Mouse (Mus musculus): Measurements from ENCODE around the gene Myt1l. TPM values are rescaled to one million over a fixed set of nuclear protein-coding genes. Genes with fewer than 3 reads are reported as not detected.

Myt1l gene
- total RNA-seq, 2 experiments from 2014 or later: 267 to 283 TPM

GRCm38 (mm10) chr12:29702626-29703025 lies 174.4 kb downstream of the Myt1l start:
- DNase-seq: peak; percentile 75
- intact Hi-C loops (cut with DNase I): no loop called here

- no peak for DNase-seq
- intact Hi-C loops (cut with DNase I): no loop called here
Measured at GRCm38 (mm10) chr12:29703541-29703940, 175.4 kb downstream of the Myt1l start.

GRCm38 (mm10) chr12:29707094-29707493 lies 178.9 kb downstream of the Myt1l start:
- intact Hi-C loops (cut with DNase I): no loop called here

GRCm38 (mm10) chr12:29708166-29708565 lies 180.0 kb downstream of the Myt1l start:
- no peak for DNase-seq
- intact Hi-C loops (cut with DNase I): no loop called here

More at GRCm38 (mm10) chr12:29707094-29707493, 178.9 kb downstream of the Myt1l start:
- DNase-seq: no peak

- intact Hi-C loops (cut with DNase I): no loop called here
- no peak for DNase-seq
Measured at GRCm38 (mm10) chr12:29712795-29713721, 184.9 kb downstream of the Myt1l start.

- DNase-seq: peak; percentile 85
- intact Hi-C loops (cut with DNase I): no loop called here
Measured at GRCm38 (mm10) chr12:29723722-29724338, 195.6 kb downstream of the Myt1l start.

- intact Hi-C loops (cut with DNase I): no loop called here
- no peak for DNase-seq
Measured at GRCm38 (mm10) chr12:29728294-29728693, 200.1 kb downstream of the Myt1l start.

- peak; percentile 66 for DNase-seq
- intact Hi-C loops (cut with DNase I): no loop called here
Measured at GRCm38 (mm10) chr12:29740346-29741025, 212.3 kb downstream of the Myt1l start.

- intact Hi-C loops (cut with DNase I): no loop called here
- DNase-seq: peak; percentile 76
Measured at GRCm38 (mm10) chr12:29741181-29741580, 213.0 kb downstream of the Myt1l start.

GRCm38 (mm10) chr12:29750604-29751128 lies 222.5 kb downstream of the Myt1l start:
- intact Hi-C loops (cut with DNase I): no loop called here
- DNase-seq: no peak

GRCm38 (mm10) chr12:29755086-29755871 lies 227.1 kb downstream of the Myt1l start:
- no peak for DNase-seq
- intact Hi-C loops (cut with DNase I): no loop called here

- DNase-seq: no peak
Measured at GRCm38 (mm10) chr12:29755872-29756265, 227.7 kb downstream of the Myt1l start.

GRCm38 (mm10) chr12:29760611-29761010 lies 232.4 kb downstream of the Myt1l start:
- intact Hi-C loops (cut with DNase I): no loop called here

More at GRCm38 (mm10) chr12:29755872-29756265, 227.7 kb downstream of the Myt1l start:
- intact Hi-C loops (cut with DNase I): no loop called here

GRCm38 (mm10) chr12:29766158-29766557 lies 238.0 kb downstream of the Myt1l start:
- intact Hi-C loops (cut with DNase I): no loop called here
- DNase-seq: no peak

More at GRCm38 (mm10) chr12:29760611-29761010, 232.4 kb downstream of the Myt1l start:
- DNase-seq: no peak

GRCm38 (mm10) chr12:29771791-29772190 lies 243.6 kb downstream of the Myt1l start:
- peak; percentile 54 for DNase-seq
- intact Hi-C loops (cut with DNase I): no loop called here

GRCm38 (mm10) chr12:29772401-29772800 lies 244.2 kb downstream of the Myt1l start:
- intact Hi-C loops (cut with DNase I): no loop called here
- no peak for DNase-seq

- no peak for DNase-seq
- intact Hi-C loops (cut with DNase I): no loop called here
Measured at GRCm38 (mm10) chr12:29778901-29779300, 250.7 kb downstream of the Myt1l start.

- peak; percentile 93 for DNase-seq
- intact Hi-C loops (cut with DNase I): no loop called here
Measured at GRCm38 (mm10) chr12:29789319-29790050, 261.3 kb downstream of the Myt1l start.

- intact Hi-C loops (cut with DNase I): no loop called here
- DNase-seq: no peak
Measured at GRCm38 (mm10) chr12:29790051-29790386, 261.8 kb downstream of the Myt1l start.

- intact Hi-C loops (cut with DNase I): no loop called here
- DNase-seq: no peak
Measured at GRCm38 (mm10) chr12:29792998-29793397, 264.8 kb downstream of the Myt1l start.

Measured in left cerebral cortex, postnatal 4 days (tissue).